Mouse (Mus musculus): ENCODE measurements around the gene Rora.

DNA sequence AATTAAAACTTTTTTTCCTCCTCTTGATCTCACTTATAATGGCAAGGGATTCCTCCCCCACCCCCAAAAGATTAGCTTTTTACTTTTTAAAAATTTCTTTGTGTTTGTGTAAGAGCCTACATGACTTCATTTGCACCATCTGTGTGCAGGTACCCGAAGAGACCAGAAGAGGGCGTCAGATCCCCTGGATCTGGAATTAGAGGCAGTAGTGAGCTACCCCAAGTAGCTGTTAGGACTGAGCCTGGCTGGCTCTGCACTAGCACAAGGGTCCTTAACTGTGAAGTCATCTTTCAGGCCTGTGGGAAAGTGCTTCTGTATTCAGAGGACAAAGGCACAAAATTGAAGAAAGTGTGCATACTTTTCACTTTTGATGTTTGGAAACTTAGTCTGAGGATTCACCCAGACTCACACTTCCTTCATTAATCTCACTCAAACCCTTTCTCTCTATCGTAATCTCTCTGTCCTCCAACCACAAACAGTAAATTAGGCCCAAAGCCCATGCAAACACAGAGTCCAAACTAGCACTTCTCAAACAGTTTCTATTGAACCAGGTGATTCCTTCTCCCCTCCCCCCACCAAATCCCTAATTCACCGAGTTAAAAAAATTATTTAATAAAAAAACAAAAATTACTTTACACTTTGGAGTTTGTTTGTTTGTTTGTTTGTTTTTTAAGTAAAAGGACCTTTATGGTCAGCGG, 246.1 kb downstream of the Rora start:
- TF ChIP-seq CTCF (IDR thresholded peaks at IDR 0.05; ENCODE audit: control insufficient read depth, insufficient read depth, low read length) = no peak
- no peak for TF ChIP-seq POLR2A (IDR thresholded peaks at IDR 0.05; ENCODE audit: borderline replicate concordance, control insufficient read depth, low read depth, low read length)
